Mouse (Mus musculus): Measurements from ENCODE around the gene Slc25a18.

DNA sequence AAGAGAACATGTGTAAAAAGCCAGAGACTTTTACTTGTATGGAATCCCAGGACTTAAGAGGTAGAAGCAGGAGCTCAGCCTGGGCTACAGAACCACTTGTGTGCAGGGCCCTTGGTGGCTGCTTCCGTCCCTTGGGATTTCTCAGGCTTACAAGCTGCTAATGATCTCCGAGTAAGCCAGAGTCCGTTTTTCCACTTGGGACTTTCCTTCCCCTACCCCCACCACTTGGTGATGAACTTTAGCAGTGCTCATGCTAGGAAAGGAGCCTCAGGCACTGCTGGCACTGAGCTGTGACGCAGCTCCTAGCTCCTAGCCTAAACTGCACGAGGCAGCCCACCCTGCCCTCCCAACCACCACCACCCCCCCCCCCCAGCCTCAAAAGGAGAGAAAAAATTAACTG, 17.3 kb downstream of the Slc25a18 start:
- no peak for TF ChIP-seq CTCF (IDR thresholded peaks at IDR 0.05; ENCODE audit: low read depth)
- TF ChIP-seq EP300 (IDR thresholded peaks at IDR 0.05; ENCODE audit: low read depth) = no peak
